Mouse (Mus musculus): ENCODE data around the gene Plscr1.
A peak's percentile ranks its signal among the peaks of the same experiment; 100 is the strongest.

The Plscr1 gene

DNA sequence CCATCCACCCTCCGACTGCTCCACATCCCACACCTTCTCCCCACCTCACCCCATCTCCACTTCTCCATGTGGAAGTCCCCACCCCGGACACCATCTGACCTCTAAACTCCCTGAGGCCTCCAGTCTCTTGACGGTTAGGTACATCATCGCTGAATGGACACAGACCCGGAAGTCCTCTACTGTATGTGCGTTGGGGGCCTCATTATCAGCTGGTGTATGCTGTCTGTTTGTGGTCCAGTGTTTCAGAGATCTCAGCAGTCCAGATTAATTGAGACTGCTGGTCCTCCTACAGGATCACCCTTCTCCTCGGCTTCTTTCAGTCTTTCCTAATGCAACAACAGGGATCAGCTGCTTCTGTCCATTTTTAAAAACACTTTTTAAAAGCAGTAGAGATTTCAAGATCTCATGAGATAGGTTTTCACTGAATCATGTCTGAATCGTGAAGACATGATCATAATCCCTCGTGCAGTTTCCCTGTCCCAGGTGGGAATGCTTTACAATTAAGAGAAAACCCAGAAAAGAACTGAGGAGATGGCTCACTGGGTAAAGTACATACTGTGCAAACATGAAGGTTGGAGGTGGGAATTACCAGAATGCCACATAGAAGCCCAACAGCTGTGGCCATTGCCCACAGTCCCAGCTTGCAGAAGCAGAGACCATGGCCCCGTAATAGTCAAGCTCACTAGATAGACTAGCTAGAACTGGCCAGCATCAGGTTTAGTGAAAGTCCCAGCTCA is 4.2 kb downstream of the Plscr1 start:
- DNase-seq (ENCODE audit: low read depth, low spot score), result no peak

DNA sequence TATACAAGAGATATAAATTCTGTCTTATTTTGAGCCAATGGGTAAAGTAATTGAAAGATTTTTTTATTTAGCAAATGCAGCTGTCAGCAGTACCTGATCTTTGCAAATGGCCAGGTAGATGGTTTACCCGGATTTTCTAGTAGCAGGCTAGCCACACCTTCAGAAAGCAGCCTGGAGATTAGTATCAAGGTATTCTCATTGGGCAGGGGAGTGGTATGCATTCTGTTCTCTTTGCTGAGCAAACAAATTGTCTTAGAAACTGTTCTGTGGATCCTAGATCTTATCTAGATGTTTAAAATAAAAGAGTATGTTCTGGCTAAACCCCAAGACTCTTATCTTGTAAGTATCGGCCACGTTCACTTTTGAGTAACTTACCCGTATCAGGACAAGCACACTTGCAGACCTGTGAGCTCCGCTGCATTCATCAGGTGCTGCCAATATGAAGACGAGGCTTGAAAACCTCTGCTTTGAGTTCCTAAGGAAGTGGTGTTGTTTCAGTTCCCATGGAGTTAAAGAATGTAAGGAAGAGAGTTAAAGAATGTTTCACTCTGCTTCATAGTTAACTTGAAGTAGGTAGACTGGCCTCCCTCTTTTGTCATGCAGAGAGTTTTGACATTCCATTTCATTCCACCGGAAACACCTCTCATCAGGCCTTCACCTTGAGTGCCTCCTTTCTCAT is 11.1 kb downstream of the Plscr1 start:
- DNase-seq (ENCODE audit: low read depth, low spot score), result peak; percentile 99

- DNase-seq (ENCODE audit: low read depth, low spot score), result no peak
These were observed 16.2 kb downstream of the Plscr1 start for GRCm38 (mm10) chr9:92265719-92266118.

- DNase-seq (ENCODE audit: low read depth, low spot score), result no peak
These were observed 17.1 kb downstream of the Plscr1 start for GRCm38 (mm10) chr9:92266558-92267171.

GRCm38 (mm10) chr9:92267732-92268131 is 18.2 kb downstream of the Plscr1 start:
- DNase-seq (ENCODE audit: low read depth, low spot score), result no peak

DNA sequence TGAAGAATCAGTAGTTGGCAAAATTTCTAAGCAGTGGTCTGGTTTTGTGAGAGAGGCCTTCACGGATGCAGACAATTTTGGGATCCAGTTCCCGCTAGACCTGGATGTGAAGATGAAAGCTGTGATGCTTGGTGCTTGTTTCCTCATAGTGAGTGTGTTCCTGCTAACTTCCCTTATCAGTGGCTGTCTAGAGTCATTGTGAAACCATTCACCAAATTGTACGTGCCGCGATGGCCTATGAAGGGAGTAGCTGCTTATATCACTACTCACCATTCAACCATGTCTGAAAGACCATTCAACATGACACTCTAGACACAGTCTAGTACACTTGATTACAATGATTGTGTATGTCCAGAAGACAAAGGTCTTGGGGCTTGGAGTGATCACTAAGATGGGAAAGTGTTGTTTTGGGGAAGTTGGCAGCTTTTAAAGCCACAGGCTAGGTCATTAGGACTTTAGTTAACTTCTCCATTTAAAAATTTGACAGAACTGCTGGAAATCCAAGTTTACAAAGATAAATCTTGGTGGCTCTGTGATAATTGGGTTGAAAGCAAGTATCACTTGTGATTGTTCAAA is 20.4 kb downstream of the Plscr1 start:
- no peak for DNase-seq (ENCODE audit: low read depth, low spot score)

GRCm38 (mm10) chr9:92270927-92271326 is 21.4 kb downstream of the Plscr1 start:
- peak; percentile 73 for DNase-seq (ENCODE audit: low read depth, low spot score)

GRCm38 (mm10) chr9:92272650-92273049 is 23.1 kb downstream of the Plscr1 start:
- DNase-seq (ENCODE audit: low read depth, low spot score), result no peak

- DNase-seq (ENCODE audit: low read depth, low spot score), result no peak
These were observed 23.7 kb downstream of the Plscr1 start for GRCm38 (mm10) chr9:92273271-92273670.

- no peak for DNase-seq (ENCODE audit: low read depth, low spot score)
These were observed 24.6 kb downstream of the Plscr1 start for GRCm38 (mm10) chr9:92273956-92274762.

DNA sequence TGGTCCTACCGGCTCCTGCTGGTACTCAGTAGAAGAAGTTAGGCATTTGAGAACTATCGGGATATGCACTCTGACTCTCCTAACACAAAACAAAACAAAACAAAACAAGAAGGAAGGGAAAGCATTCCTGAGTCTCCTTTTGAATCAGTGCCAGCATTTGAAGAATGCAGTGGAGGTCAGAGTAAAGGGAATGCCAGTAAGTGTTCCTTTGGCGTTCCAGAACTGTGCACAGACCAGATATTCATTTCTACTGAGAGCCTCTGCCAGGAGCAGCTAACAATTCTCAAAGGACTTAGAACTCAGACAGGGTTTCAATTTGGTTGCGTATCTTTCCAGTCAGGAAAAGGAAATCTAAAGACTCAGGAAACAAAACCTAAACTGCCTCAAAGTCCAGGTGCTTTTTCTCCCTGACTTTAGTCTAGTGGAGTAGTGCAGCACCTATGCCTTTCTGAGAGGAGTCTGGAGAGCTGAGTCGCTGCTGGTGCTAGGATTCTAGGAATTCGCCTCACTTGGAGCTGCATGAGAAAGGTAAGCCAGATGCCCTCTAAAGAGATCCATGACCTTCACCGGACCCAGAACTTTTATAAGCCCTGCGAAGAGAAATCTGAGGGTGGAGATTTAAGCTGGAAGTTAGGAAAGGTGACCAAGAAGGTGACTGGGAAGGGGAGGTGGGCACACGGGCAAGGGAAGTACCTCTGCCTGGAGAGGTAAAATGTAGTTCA is 26.1 kb downstream of the Plscr1 start, which contains the start of gene Plscr2:
Gene Plscr2 (plus strand): TSS at position 117 of the 722 bp plus-strand sequence.
- DNase-seq (ENCODE audit: low read depth, low spot score), result peak; percentile 83

- DNase-seq (ENCODE audit: low read depth, low spot score), result no peak
These were observed 26.8 kb downstream of the Plscr1 start for GRCm38 (mm10) chr9:92276360-92276759.

DNA sequence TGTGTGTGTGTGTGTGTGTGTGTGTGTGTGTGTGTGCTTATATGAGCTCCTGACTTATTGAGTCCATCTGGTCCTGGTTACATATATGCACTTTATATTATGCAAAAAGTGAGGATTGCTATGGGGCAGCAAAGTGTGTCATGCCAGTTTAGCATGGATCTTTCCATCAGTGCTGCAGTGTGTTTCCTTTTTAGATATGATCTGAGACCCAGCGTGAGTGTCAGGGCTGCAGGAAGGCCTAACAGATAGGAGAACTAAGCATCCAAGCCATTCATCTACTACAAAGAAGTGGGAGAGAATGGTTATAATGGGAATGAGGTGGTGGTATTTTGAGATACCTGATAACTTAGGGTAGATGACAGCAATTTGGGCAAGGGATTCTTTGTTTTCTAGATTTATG is 30.5 kb downstream of the Plscr1 start:
- DNase-seq (ENCODE audit: low read depth, low spot score), result no peak

- no peak for DNase-seq (ENCODE audit: low read depth, low spot score)
These were observed 33.1 kb downstream of the Plscr1 start for GRCm38 (mm10) chr9:92282563-92283171.

DNA sequence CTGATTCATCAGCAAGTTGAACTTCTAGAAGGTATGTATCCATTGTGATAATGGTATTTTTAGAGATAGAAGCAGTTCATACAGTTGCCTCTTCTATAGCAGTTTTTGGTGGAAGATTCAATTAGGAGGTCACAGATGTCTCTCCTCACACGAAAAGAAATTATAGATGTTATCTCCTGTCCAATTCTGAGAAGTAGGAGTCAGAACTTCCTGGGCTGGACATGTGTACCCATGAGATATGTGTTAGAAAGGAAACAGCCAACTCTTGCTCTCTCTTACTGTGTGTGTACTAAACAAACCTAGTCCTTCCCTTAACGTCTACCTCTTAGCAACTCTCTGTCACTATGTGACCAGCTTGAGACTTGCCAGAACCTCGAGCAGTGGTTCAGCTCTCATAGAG is 40.1 kb downstream of the Plscr1 start:
- DNase-seq (ENCODE audit: low read depth, low spot score), result no peak

DNA sequence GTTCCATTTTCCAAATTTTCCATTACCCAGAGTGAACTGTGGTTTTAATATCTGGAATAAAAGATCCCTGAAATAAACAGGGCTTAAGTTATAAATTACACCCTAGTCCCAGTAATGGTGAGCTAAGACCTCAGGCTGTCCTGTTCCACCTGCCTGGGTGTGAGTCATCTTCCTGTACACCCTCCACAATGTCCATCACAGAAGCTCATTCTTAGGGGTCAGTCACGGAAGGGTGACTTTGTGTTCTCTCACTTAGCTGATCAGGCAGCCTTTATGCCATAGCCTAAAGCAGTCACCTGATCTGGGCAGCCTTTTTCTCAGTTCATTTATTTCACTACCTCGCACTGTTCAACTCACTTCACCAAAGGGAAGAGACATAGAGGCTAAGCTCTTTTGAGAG is 42.6 kb downstream of the Plscr1 start:
- DNase-seq (ENCODE audit: low read depth, low spot score), result no peak

DNA sequence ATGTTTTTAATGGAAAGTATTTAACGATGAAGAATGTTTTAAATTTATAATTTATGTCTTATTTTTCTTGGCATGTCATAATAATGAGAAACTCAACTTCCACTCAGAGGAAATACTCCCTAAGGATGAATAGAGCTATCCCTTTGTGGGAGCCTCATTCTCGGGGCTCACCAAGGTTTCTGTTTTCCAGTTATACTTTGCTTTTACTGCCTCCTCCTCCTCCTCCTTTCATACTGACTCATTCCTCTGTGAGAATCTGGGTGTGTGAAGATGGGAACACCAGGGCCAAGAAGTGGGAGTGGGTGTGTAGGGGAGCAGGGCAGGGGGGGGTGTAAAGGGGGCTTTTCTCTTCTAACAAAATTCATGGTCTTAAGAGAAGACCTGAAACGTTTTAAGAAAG is 43.4 kb downstream of the Plscr1 start:
- no peak for DNase-seq (ENCODE audit: low read depth, low spot score)

- DNase-seq (ENCODE audit: low read depth, low spot score), result no peak
These were observed 44.3 kb downstream of the Plscr1 start for GRCm38 (mm10) chr9:92293560-92294548.

GRCm38 (mm10) chr9:92298288-92298687 is 48.7 kb downstream of the Plscr1 start:
- DNase-seq (ENCODE audit: low read depth, low spot score), result no peak

Data from R1 (cell line).